Mouse (Mus musculus): ENCODE data around the gene Olfr828. TPM values are rescaled to one million over a fixed set of nuclear protein-coding genes. Genes with fewer than 3 reads are reported as not detected.
A peak's percentile ranks its signal among the peaks of the same experiment; 100 is the strongest.

The Olfr828 gene
- polyA plus RNA-seq (2016; fragmentation: Nextera tagmentation; extraction: Ambion mirVana), result not detected in 2 replicates

DNA sequence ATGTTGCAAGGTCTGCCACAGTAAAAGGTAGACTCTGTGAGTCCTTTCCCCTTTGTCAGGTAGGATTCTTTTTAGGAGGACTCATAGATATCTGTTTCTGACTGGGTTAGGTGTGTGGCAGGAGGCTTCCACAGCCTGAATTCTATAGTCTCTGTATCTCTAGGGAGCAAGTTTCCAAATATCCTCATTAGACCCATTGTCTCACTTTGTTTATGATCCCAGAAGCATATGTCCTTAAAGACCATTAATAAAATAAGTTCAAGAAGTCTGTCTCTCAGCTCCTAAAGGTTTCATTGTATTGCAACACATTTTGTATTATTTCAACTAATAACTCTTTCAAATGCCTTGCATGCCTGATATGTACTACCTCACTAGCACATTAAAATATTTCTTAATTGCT lies at the start of gene Olfr828:
Olfr828 (minus strand) TSS at position 101 of the 400 bp plus-strand sequence.
- Histone ChIP-seq H3K9ac (no peak within 1 kb of the TSS), H3K4me2 (no peak within 1 kb of the TSS), H3K27ac (no peak within 1 kb of the TSS), H3K4me1 (no peaks in the 10 kb centered on the region), H3K36me3 (replicated peaks) (no peaks in the 10 kb centered on the region), H3K9me3 (no peaks in the 10 kb centered on the region), H3K27me3 (no peaks in the 10 kb centered on the region), H3K4me3 (replicated peaks) (no peak within 1 kb of the TSS)
- no peak for ATAC-seq (ENCODE audit: low FRiP score)

DNA sequence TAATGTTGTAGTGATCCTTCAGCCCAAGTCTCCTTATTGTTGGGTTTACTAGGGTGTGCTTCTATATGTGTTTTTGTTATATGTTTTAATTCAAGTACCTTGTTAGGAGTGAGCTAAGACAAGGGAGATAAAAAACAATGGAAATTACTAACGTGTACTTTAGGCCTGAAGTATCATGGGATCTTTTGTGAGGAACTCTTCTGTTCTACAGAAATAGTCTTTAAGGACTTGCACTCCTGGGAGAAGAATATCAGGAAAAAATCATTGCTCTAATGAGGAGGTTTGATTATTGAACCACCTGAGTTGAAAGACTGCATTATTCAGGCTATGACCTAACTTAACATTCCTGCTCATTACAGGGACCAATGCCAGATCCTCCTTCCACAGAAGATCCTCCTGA lies 35.3 kb upstream of the Olfr828 start, which contains the start of gene Olfr829:
Olfr829 (plus strand) TSS at position 301 of the 400 bp plus-strand sequence.
- no peak within 1 kb of the TSS for H3K27ac ChIP-seq
- no peaks in the 10 kb centered on the region for H3K27me3 ChIP-seq
- H3K36me3 ChIP-seq (replicated peaks), result no peaks in the 10 kb centered on the region
- no peak within 1 kb of the TSS for H3K9ac ChIP-seq
- no peak within 1 kb of the TSS for H3K4me3 ChIP-seq (replicated peaks)
- no peak within 1 kb of the TSS for H3K4me2 ChIP-seq
- no peak for ATAC-seq (ENCODE audit: low FRiP score)
- no peaks in the 10 kb centered on the region for H3K9me3 ChIP-seq
- 76% methylated on average over 1 of the region's 1 CpGs for WGBS
- no peaks in the 10 kb centered on the region for H3K4me1 ChIP-seq

DNA sequence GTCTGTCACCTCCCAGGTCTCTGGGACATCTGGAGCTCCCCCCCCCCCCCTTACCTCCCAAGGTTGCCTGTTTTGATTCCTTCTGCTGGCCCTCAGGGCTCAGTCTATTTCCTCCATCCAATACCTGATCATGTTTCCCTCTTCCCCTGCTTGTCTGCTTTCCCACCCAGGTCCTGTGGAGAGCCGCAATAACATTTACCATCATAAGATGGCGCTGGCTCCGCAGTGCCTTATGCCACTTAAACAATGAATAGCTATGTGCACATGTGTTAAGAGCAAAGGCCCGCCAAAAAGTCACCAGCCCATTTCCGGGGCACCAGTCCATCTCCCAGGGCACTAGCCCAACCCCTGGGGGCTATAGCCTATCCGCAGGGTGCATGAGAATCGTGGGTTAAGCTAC lies 34.0 kb downstream of the Olfr828 start:
- Histone ChIP-seq H3K36me3 (replicated peaks) (no peaks in the 10 kb centered on the region), H3K9ac (no peak overlapping the region), H3K4me3 (replicated peaks) (no peak overlapping the region), H3K9me3 (no peaks in the 10 kb centered on the region), H3K4me1 (no peaks in the 10 kb centered on the region), H3K4me2 (no peak overlapping the region), H3K27ac (no peak overlapping the region), H3K27me3 (no peaks in the 10 kb centered on the region)
- 50% methylated on average over 7 of the region's 7 CpGs for WGBS
- no peak for ATAC-seq (ENCODE audit: low FRiP score)

DNA sequence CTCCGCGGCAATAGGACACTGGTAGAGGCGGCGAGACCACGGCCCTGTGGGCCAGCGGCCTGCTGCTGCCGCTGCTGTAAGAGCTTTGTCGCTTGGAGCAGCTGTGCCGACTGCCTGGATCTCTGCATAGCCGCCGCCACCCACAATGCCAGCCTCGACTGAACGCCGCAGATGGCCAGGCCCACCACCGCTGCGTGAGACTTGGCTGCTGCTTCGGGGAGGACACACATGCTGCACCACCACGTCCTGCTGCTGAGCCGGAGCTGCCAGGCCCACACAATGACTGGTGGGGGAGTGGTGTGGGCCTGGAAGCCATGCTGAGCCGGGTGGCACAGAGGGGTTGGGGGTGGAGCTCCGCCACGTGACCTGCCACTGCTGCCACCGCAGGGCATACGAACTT lies 39.9 kb downstream of the Olfr828 start:
- 70% methylated on average over 24 of the region's 24 CpGs for WGBS
- H3K4me2 ChIP-seq, result 0 out of 2 replicates have a peak overlapping the region, but pooled peaks have one; percentile 8
- H3K27me3 ChIP-seq, result no peaks in the 10 kb centered on the region
- H3K27ac ChIP-seq, result no peak overlapping the region
- no peaks in the 10 kb centered on the region for H3K9me3 ChIP-seq
- 0 out of 2 replicates have a peak, but pooled peaks have one; percentile 23 for ATAC-seq (ENCODE audit: low FRiP score)
- H3K4me3 ChIP-seq (replicated peaks), result no peak overlapping the region
- no peaks in the 10 kb centered on the region for H3K4me1 ChIP-seq
- H3K36me3 ChIP-seq (replicated peaks), result no peaks in the 10 kb centered on the region
- no peak overlapping the region for H3K9ac ChIP-seq

DNA sequence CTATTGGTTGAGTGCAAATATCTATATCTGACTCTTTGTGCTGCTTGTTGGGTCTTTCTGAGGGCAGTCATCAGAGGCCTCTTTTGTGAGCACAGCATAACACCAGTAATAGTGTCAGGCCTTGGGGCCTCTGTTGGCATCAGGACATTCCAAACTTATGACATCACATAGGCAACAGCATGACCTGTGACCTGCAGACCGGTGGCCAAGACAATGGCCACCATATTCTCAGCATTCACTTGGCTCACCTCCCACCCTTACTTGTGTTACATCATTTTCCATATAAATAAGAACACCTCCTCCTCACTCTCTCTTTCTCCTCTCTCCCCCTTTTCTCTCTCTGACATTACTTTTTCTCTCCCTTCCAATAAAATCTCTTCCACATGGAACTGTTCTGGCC lies 40.3 kb downstream of the Olfr828 start:
- WGBS, result 67% methylated on average over 1 of the region's 1 CpGs
- no peak overlapping the region for H3K4me3 ChIP-seq (replicated peaks)
- no peaks in the 10 kb centered on the region for H3K36me3 ChIP-seq (replicated peaks)
- H3K27ac ChIP-seq, result no peak overlapping the region
- H3K4me2 ChIP-seq, result no peak overlapping the region
- ATAC-seq (ENCODE audit: low FRiP score), result no peak
- H3K9ac ChIP-seq, result no peak overlapping the region
- H3K4me1 ChIP-seq, result no peaks in the 10 kb centered on the region
- H3K27me3 ChIP-seq, result no peaks in the 10 kb centered on the region
- H3K9me3 ChIP-seq, result no peaks in the 10 kb centered on the region

Other genes with a start within 250 kb of the Olfr828 start
- not detected in 2 replicates for gene Muc16, start 145.0 kb downstream of the Olfr828 start, polyA plus RNA-seq (2016; fragmentation: Nextera tagmentation; extraction: Ambion mirVana)
- not detected in 2 replicates for gene Olfr24, start 55.5 kb downstream of the Olfr828 start, polyA plus RNA-seq (2016; fragmentation: Nextera tagmentation; extraction: Ambion mirVana)
- gene Olfr829, start 35.4 kb upstream of the Olfr828 start, polyA plus RNA-seq (2016; fragmentation: Nextera tagmentation; extraction: Ambion mirVana), result not detected in 2 replicates
- gene Olfr830, start 55.2 kb upstream of the Olfr828 start, polyA plus RNA-seq (2016; fragmentation: Nextera tagmentation; extraction: Ambion mirVana), result not detected in 2 replicates
- not detected in 2 replicates for gene Olfr832, start 117.6 kb upstream of the Olfr828 start, polyA plus RNA-seq (2016; fragmentation: Nextera tagmentation; extraction: Ambion mirVana)
- gene Olfr834, start 168.5 kb upstream of the Olfr828 start, polyA plus RNA-seq (2016; fragmentation: Nextera tagmentation; extraction: Ambion mirVana), result not detected in 2 replicates
- gene Olfr835, start 213.2 kb upstream of the Olfr828 start, polyA plus RNA-seq (2016; fragmentation: Nextera tagmentation; extraction: Ambion mirVana), result not detected in 2 replicates

Data from forebrain, embryonic 12.5 days (tissue).